Mouse (Mus musculus) liver, embryonic 13.5 days (tissue): Measurements from ENCODE around the gene Zbtb38. TPM values are rescaled to one million over a fixed set of nuclear protein-coding genes. Genes with fewer than 3 reads are reported as not detected.

Experiments used
- ATAC-seq: fragments of 200-750 bp; cut with Nextera tagmentation; 2 replicates; pipeline ENCODE4 v1.8.0; 2017; ENCODE audit warnings: low read depth, mild to moderate bottlenecking, moderate number of reproducible peaks, moderate library complexity
- DNase-seq: peaks from one replicate; pipeline ENCODE4 v3.0.0; 2022
- H3K27ac ChIP-seq: fragments of 300-500 bp; sonication (generic); 2 replicates; pipeline ENCODE4 v1.5.1; 2015; ENCODE audit warnings: moderate library complexity, mild to moderate bottlenecking, inconsistent platforms
- H3K27me3 ChIP-seq: fragments of 300-500 bp; sonication (generic); 2 replicates; pipeline ENCODE4 v1.6.1; 2015; ENCODE audit warnings: mild to moderate bottlenecking, inconsistent platforms
- H3K36me3 ChIP-seq: fragments of 300-500 bp; sonication (generic); 2 replicates; pipeline ENCODE4 v1.6.1; 2015; ENCODE audit warnings: mild to moderate bottlenecking, inconsistent platforms
- H3K4me1 ChIP-seq: fragments of 300-500 bp; sonication (generic); replicated peaks from 2 replicates; pipeline ENCODE4 v1.6.1; 2015; ENCODE audit warnings: inconsistent platforms
- H3K4me2 ChIP-seq: fragments of 300-500 bp; sonication (generic); 2 replicates; pipeline ENCODE4 v1.6.1; 2015; ENCODE audit warnings: inconsistent platforms, mild to moderate bottlenecking, moderate library complexity
- H3K4me3 ChIP-seq: fragments of 300-500 bp; sonication (generic); replicated peaks from 2 replicates; pipeline ENCODE4 v1.5.1; 2015; ENCODE audit warnings: mild to moderate bottlenecking, inconsistent platforms
- H3K9ac ChIP-seq: fragments of 300-500 bp; sonication (generic); 2 replicates; pipeline ENCODE4 v1.6.1; 2015; ENCODE audit warnings: mild to moderate bottlenecking, inconsistent platforms
- H3K9me3 ChIP-seq: fragments of 300-500 bp; sonication (generic); replicated peaks from 2 replicates; pipeline ENCODE4 v1.6.1; 2016; ENCODE audit warnings: inconsistent platforms
- whole genome bisulfite sequencing: fragments of 180-500 bp; shearing (Covaris S2); methylation state at CpG from one replicate; pipeline ENCODE4 v1.1.7; 2015; ENCODE audit not compliant: insufficient replicate concordance; 5-methylcytosine and 5-hydroxymethylcytosine counted together
- polyA plus RNA-seq: library from polyadenylated mRNA; unstranded; fragments of >200 nt; fragmentation: Nextera tagmentation; extraction: Ambion mirVana; gene quantifications from 2 replicates; pipeline ENCODE4 v1.2.1, GENCODE M21; 2015

The Zbtb38 gene
- polyA plus RNA-seq, 1 experiment from 2014 or later, result 5.8 TPM

- Histone ChIP-seq H3K4me2 (no peak overlapping the region), H3K27ac (no peak overlapping the region), H3K27me3 (no peaks in the 10 kb centered on the region), H3K36me3 (no peaks in the 10 kb centered on the region), H3K4me1 (no peaks in the 10 kb centered on the region), H3K9me3 (no peaks in the 10 kb centered on the region), H3K9ac (no peak overlapping the region), H3K4me3 (no peak overlapping the region)
- no peak for DNase-seq
- whole genome bisulfite sequencing, result 76% methylated on average over 17 of the region's 17 CpGs
- ATAC-seq, result no peak
These were observed 11.1 kb downstream of the Zbtb38 start for GRCm38 (mm10) chr9:96741365-96742085.

- no peak overlapping the region for H3K9ac ChIP-seq
- no peaks in the 10 kb centered on the region for H3K4me1 ChIP-seq
- no peak overlapping the region for H3K4me2 ChIP-seq
- no peak overlapping the region for H3K4me3 ChIP-seq
- no peak overlapping the region for H3K27ac ChIP-seq
- ATAC-seq (no peak), DNase-seq (no peak)
- 77% methylated on average over 15 of the region's 15 CpGs for WGBS
- H3K36me3 ChIP-seq, result no peaks in the 10 kb centered on the region
- no peaks in the 10 kb centered on the region for H3K9me3 ChIP-seq
- H3K27me3 ChIP-seq, result no peaks in the 10 kb centered on the region
These were observed 11.8 kb downstream of the Zbtb38 start for GRCm38 (mm10) chr9:96740712-96741364.

GRCm38 (mm10) chr9:96739808-96740711 lies 12.6 kb downstream of the Zbtb38 start:
- WGBS, result 74% methylated on average over 22 of the region's 22 CpGs
- no peaks in the 10 kb centered on the region for H3K36me3 ChIP-seq
- DNase-seq (no peak), ATAC-seq (no peak)
- no peak overlapping the region for H3K9ac ChIP-seq
- no peaks in the 10 kb centered on the region for H3K27me3 ChIP-seq
- H3K27ac ChIP-seq, result no peak overlapping the region
- no peaks in the 10 kb centered on the region for H3K9me3 ChIP-seq
- H3K4me3 ChIP-seq, result no peak overlapping the region
- no peak overlapping the region for H3K4me2 ChIP-seq
- H3K4me1 ChIP-seq, result no peaks in the 10 kb centered on the region

DNA sequence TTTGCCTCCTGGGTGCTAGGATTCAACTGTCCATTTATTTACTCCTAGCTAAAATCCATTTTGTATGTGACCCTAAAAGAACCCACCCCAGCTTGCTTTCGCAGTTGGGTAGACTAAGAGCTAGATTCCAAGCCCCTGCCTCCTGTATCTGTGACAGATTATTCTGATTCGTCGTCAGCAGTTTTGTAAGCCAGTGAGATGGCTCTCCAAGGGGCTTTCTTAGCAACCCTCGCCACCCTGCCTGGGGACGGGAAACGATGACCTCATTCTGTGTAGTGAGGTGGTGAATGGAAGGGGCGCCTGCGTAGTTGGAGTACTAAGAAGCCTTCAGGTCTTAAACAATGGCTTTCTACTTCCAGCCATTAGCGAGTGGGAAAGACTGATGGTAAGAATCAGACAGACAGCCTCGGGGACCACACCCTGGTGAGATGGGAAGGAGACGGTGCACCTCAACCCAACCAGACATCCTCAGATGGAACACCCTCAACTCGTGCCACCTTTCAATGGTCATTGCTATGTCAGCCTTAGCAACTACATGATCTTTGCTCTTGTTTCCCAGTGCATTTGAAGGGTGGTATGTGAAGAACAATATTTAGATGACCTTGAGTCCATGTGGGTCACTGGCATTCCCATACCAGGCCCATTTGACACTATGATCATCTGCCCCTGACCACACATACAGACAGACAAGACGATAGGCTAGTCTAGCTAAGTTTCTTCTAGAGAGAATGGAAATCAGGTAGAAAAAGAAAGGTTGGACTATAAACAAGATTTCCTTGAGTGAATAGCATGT lies 13.9 kb downstream of the Zbtb38 start:
- Histone ChIP-seq H3K4me3 (no peak overlapping the region), H3K9ac (no peak overlapping the region), H3K27ac (no peak overlapping the region), H3K4me1 (no peaks in the 10 kb centered on the region), H3K36me3 (no peaks in the 10 kb centered on the region), H3K27me3 (no peaks in the 10 kb centered on the region), H3K4me2 (no peak overlapping the region), H3K9me3 (no peaks in the 10 kb centered on the region)
- DNase-seq (no peak), ATAC-seq (no peak)
- 71% methylated on average over 13 of the region's 13 CpGs for WGBS

DNA sequence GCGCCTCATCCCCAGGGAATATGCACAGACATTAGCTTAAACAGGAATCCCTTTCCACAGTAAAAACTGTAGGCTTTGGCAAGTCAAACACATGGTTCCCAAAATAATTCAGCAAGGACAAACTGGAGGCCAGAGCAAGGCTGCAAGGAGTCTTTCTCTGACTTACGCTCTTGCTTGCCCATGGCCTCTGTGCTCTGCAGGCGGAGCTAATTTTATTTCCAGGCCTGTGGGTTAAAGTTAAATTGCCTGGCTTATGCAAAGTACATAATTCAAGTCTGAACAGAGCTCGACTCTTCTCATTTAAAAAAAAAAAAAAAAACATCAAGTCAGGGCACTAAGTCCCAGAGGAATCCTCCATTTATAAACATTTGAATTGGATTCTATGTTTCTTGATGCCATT lies 16.7 kb downstream of the Zbtb38 start:
- Histone ChIP-seq H3K4me3 (no peak overlapping the region), H3K36me3 (no peaks in the 10 kb centered on the region), H3K4me1 (no peaks in the 10 kb centered on the region), H3K27me3 (peaks cover 5% of the 10 kb centered on the region), H3K9ac (no peak overlapping the region), H3K4me2 (no peak overlapping the region), H3K9me3 (no peaks in the 10 kb centered on the region), H3K27ac (no peak overlapping the region)
- 67% methylated on average over 4 of the region's 4 CpGs for WGBS
- ATAC-seq, result no peak
- DNase-seq, result no peak

DNA sequence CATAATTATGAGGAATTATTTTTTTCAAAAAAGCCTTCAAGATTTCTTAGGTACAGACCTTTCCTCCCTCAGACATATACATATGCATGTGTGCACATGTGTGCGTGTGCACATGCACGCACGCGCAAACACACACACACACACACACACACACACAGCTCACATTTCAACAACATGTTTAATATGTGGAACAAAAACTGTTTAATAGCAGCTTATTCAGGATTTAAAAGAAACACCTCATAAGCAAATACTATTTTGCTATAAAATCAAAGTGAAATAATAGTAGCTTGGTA lies 19.3 kb downstream of the Zbtb38 start:
- no peaks in the 10 kb centered on the region for H3K4me1 ChIP-seq
- no peaks in the 10 kb centered on the region for H3K9me3 ChIP-seq
- H3K36me3 ChIP-seq, result no peaks in the 10 kb centered on the region
- H3K4me2 ChIP-seq, result no peak overlapping the region
- WGBS, result 84% methylated on average over 4 of the region's 4 CpGs
- H3K27me3 ChIP-seq, result peaks cover 5% of the 10 kb centered on the region
- no peak overlapping the region for H3K9ac ChIP-seq
- no peak overlapping the region for H3K27ac ChIP-seq
- H3K4me3 ChIP-seq, result no peak overlapping the region
- DNase-seq, result no peak
- ATAC-seq, result no peak

- H3K4me3 ChIP-seq, result no peak overlapping the region
- 73% methylated on average over 17 of the region's 17 CpGs for WGBS
- no peak overlapping the region for H3K9ac ChIP-seq
- H3K27ac ChIP-seq, result no peak overlapping the region
- ATAC-seq, result no peak
- no peak for DNase-seq
- H3K4me1 ChIP-seq, result peaks cover 4% of the 10 kb centered on the region; the same call in 1 of the 2 replicates
- H3K36me3 ChIP-seq, result no peaks in the 10 kb centered on the region
- H3K27me3 ChIP-seq, result peaks cover 5% of the 10 kb centered on the region
- no peaks in the 10 kb centered on the region for H3K9me3 ChIP-seq
- no peak overlapping the region for H3K4me2 ChIP-seq
These were observed 19.8 kb downstream of the Zbtb38 start for GRCm38 (mm10) chr9:96732644-96733424.

DNA sequence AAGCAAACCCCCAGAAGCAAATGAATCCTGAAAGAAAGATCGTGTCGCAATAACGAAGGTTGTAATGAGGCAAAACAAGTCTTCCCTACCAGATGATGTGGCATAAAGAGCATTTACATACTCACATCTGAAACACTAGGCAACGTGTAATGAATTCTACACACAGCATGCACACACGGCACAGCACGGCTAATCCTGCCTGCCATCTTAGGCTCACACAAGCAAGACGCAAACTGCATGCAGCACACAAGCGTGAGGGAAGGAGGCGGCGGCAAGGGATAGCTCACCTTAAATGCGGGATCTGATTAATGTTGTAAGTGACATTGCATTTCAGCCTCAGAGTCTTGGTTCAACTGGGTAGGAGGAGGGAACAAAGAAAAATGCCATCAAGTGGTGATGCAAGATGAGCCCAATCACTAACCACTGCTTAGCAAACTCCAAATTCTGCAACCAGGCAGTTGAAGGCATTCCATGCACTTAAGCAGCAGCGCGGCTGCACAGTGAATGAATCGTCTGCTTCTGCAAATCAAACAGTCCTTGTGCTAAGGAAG lies 20.6 kb downstream of the Zbtb38 start:
- Histone ChIP-seq H3K9me3 (no peaks in the 10 kb centered on the region), H3K27ac (no peak overlapping the region), H3K9ac (no peak overlapping the region), H3K27me3 (peaks cover 5% of the 10 kb centered on the region), H3K4me3 (no peak overlapping the region), H3K4me1 (peaks cover 7% of the 10 kb centered on the region; the same call in 1 of the 2 replicates), H3K36me3 (no peaks in the 10 kb centered on the region), H3K4me2 (no peak overlapping the region)
- ATAC-seq (no peak), DNase-seq (no peak)
- 51% methylated on average over 14 of the region's 14 CpGs for WGBS

- 60% methylated on average over 19 of the region's 19 CpGs for WGBS
- Histone ChIP-seq H3K9ac (no peak overlapping the region), H3K4me1 (peaks cover 7% of the 10 kb centered on the region; the same call in 1 of the 2 replicates), H3K36me3 (no peaks in the 10 kb centered on the region), H3K4me3 (no peak overlapping the region), H3K27ac (no peak overlapping the region), H3K4me2 (no peak overlapping the region), H3K9me3 (no peaks in the 10 kb centered on the region), H3K27me3 (peaks cover 5% of the 10 kb centered on the region)
- DNase-seq, result no peak
- ATAC-seq, result no peak
These were observed 21.4 kb downstream of the Zbtb38 start for GRCm38 (mm10) chr9:96731039-96731895.

DNA sequence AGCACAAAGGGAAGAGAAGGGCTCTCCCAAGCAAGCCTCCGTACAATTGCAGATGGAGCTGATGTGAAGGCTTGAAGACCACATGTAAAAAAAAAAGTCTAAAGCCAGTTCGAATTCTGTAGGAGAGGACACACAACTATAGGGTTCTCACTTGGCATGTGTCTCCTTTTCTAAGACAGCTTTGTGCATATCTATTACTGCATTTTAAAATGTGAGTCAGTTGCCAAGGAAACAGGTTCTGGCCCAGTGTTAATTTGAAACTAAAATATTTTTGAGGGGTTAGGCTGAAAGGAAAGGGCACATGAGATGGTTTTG lies 22.4 kb downstream of the Zbtb38 start:
- 67% methylated on average over 2 of the region's 2 CpGs for WGBS
- H3K4me1 ChIP-seq, result peaks cover 11% of the 10 kb centered on the region; the same call in 1 of the 2 replicates
- H3K36me3 ChIP-seq, result no peaks in the 10 kb centered on the region
- H3K4me3 ChIP-seq, result no peak overlapping the region
- no peak overlapping the region for H3K27ac ChIP-seq
- peaks cover 5% of the 10 kb centered on the region for H3K27me3 ChIP-seq
- H3K9ac ChIP-seq, result no peak overlapping the region
- no peaks in the 10 kb centered on the region for H3K9me3 ChIP-seq
- H3K4me2 ChIP-seq, result no peak overlapping the region
- ATAC-seq (no peak), DNase-seq (no peak)
